Mouse (Mus musculus) ES-Bruce4 (cell line): ENCODE data around the gene Atxn1.

Experiments used
- CTCF ChIP-seq: IDR thresholded peaks from one replicate; pipeline ENCODE4 v1.8.1; 2011; ENCODE audit warnings: low read depth, low read length
- EP300 ChIP-seq: IDR thresholded peaks from 2 replicates; pipeline ENCODE4 v1.6.1; 2011; ENCODE audit warnings: low read depth, low read length; ENCODE audit not compliant: insufficient read depth
- POLR2A ChIP-seq: IDR thresholded peaks from one replicate; pipeline ENCODE4 v1.8.1; 2011; ENCODE audit warnings: low read length; ENCODE audit not compliant: insufficient read depth

GRCm38 (mm10) chr13:45897571-45897970 lies 67.2 kb downstream of the Atxn1 start:
- no peak for TF ChIP-seq EP300
- no peak for TF ChIP-seq POLR2A
- no peak for TF ChIP-seq CTCF
